Mouse (Mus musculus): ENCODE results near the gene Ndst2.

GRCm38 (mm10) chr14:20743614-20744013, 9.3 kb upstream of the Ndst2 start:
- no peak for TF ChIP-seq CTCF (IDR thresholded peaks at IDR 0.05; ENCODE audit: borderline replicate concordance, insufficient read depth, low read depth, low read length)
- TF ChIP-seq POLR2A (IDR thresholded peaks at IDR 0.05; ENCODE audit: borderline replicate concordance, insufficient read depth, low read length) = no peak

Data from cerebellum, adult 2 months (tissue).